Mouse (Mus musculus) retina, adult 2 months (tissue): ENCODE measurements around the gene Eea1.
"Not testable (repeated sequence)": the region's sequence is repeated elsewhere in the genome, so short reads cannot be mapped to it uniquely, and the experiment has no call there.

ENCODE experiments used
- DNase-seq: peaks from one replicate; pipeline ENCODE4 v3.0.0-alpha.2; 2012; ENCODE audit warnings: low read depth, low spot score

The Eea1 gene

DNA sequence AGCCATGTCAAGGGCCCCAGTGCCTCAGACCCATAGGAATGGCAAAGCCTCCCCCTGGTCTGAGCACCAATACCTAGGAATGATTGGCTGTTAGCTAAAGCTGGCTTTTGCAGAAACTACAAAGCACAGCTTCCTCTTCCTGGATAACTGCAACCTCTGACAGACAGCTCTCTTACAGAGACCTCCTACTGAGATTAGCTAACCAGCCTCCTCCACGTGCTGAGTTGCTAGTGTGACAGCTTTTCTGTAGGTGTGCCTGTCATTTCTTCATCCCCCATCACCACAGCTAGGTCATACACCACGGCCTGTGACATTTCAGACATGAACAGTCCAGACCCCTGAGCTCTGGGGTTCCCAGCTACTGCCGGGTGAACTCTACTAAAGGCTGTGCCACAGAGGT lies 126.9 kb downstream of the Eea1 start:
- DNase-seq = no peak

DNA sequence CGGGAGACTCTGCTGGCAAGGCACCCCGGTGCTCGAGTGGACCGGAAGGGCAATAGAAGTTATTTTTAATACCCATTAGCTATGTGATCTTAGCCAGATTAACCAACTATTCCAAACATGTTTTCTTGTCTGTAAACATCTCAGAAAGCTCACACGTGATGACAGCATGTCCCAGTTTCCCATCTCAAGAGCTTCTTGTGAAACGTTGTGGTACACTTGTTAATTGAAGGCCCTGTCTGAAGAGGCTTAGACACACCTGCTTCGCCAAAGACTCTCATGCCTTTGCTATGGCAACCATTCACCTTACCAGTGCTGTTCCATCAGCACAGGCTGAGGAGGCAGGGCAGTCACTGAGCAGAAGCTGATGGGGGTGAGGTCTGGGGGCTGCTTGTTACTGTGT lies 133.9 kb downstream of the Eea1 start:
- no peak for DNase-seq

DNA sequence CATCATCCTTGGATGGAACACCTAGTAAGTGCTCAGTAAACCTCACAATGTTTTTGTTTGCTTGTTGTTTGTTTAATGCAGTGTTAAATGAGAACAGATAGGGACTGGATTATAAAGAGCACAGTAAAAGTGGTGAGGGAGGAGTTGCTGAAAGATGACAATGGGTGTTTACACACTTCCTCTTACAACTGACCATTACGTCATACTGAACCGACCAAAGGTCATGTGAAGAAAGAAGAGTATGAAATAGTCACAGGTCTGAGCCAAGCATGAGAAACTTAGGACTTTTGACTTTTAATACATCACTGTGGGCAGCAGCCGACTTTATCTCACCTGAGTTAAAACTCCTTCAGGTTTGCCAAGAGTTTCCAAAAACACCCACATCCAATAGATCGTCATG lies 135.0 kb downstream of the Eea1 start:
- no peak for DNase-seq

DNA sequence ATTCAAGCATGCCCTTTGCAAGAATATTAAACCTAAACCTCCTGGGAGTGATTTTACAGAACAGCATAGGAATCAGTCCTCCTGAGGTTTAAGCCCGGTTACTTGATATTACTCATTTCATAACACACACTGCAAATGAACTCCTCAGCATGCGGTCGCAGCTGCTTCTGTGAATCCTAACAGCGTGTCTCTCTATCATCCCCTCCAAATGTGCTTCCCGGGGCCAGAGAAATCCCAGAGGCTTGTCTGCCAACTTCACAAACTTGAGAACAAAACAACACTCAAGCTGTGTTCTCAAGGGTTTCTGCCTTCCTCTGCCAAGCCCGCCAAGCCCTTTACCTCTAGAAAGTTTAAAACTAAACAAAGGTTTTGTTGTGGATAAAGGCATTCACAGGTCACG lies 135.4 kb downstream of the Eea1 start:
- no peak for DNase-seq

DNA sequence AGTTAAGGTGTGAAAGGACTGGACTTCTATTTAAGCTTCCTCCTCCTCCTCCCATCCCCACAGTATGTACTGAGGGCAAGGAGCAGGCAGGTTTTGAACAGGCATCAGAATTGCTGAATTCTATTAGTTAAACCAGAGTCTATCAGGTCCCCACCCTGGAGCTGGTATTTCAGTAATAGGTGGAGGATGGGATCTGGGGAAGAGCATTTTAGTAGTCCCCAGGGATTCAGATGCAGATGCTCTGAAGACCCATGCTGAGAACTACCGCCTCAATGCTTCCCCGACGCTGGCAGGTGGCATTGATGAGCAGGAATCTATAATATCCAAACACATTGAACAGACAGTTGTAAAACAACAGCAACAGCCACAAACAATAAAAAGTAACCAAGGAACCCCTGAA lies 136.0 kb downstream of the Eea1 start:
- no peak for DNase-seq

DNA sequence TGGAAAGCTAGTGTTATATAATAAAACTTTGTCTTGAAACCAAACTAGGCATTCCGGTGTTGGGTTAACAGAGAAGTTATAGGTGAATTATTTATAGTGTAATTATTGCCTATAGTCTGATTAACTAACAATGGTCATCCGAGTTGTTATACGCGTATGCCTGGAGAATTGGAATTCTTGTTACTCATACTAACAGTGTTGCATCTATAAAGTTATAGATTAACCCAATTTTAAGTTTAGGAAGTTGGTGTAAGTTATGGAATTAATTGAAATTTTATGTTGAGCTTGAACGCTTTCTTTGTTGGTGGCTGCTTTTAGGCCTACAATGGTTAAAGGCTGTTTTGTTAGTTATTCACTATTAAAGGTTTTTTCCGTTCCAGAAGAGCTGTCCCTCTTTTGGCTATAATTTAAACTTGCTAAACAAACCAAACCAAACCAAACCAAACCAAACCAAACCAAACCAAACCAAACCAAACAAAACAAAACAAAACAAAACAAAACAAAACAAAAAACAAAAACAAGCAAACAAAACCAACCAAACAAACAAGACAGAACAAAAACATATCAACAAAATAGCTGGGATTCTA lies 137.1 kb downstream of the Eea1 start:
- not testable (repeated sequence) for DNase-seq

DNA sequence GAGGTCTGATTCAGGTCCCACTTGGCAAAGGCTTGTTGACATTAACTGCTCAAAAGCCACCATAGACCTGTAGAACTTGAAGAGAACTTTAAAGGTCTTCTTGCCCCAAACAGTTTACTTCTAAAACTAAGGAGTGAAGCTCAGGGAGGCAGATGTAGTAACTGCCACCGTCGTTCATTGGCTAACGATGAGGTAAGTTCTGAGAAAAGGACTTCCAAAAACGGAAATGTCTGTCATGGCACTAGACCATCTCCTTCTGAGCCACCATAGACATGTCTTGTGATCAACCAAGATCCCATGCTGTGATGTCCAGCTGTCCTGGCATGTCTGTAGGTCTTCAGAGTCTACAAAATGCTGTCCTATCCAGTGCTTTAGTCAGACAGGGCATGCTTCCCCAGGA lies 139.4 kb downstream of the Eea1 start:
- no peak for DNase-seq

DNA sequence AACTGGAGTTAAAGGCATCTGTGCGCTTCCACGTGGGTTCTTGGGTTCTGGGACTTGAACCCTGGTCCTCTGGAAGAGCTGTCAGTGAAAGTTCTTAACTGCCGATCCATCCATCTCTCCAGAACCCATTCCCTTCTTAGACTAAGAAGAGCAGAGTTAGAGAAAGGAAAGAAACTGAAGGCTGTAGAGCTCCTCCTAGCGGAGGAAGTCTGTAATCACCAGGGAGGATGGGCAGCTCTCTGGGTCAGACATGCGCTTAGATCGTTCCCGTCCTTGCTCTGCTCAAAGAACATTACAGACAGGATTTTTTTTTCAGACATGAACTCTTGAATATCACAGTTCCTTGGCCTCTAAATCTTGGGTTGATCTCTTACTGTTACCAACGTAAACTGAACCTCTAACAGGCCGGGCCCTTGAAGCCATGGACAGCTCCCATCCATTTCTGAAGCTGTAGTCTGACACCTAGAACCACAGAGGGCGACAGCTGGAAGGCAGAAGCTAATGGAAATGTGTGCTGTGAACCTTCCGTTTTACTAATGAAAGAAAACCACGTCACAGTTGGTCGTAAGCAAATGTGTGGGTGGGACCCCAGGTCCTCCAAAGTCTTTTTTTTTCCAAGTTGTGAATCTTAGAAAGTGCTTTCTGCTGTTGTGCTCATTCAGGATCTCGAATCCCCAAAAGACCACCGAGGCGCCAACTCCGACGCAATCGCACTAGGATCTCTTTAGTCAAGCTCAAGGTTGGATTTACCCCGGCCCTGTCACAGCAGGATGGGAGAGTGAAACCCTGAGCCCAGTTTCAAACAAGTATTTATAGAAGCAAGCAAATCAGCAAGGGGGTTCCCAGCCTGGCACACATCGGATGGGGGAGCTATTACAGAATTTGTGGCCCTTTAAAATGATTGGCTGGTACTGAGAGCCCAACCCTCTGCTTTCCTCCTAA lies 140.3 kb downstream of the Eea1 start:
- peak; percentile 9 for DNase-seq

DNA sequence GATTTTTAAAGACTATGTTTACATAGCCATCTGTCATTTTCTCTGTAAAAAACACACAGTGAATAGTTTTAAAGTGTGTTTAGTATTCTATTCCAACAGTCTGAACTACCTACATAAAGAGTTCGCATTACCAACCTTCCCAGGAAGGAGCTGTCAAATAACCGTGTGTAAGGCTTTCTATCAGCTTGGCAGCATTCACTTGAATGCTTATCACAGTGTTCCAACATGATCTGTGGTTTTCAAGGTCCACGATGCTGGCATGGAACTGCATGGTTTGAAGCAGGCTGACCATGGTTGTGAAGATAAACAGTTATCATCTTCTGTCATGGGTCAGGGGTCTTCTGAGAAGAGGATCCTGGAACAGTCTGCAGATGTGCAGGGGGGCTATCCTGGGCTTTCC lies 141.8 kb downstream of the Eea1 start:
- DNase-seq = no peak

DNA sequence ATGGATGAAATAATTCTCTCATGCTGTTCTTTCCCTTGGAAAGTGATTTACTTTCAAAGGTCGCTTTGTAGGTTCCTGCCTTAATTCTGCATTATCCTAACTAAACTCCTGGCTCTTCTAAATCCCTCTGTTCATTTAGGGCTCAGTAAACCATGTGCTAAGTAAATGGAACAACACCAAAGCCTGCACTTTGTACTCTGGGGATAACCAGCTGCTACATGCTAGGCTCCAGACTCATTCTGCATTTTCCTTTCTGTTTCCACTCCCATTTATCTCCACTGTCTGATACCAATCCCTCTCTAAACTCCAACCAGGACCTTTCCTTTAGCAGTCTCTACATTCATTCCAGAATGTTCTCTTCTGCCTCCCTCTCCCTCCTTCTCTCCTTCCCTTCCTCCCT lies 149.3 kb downstream of the Eea1 start:
- no peak for DNase-seq

DNA sequence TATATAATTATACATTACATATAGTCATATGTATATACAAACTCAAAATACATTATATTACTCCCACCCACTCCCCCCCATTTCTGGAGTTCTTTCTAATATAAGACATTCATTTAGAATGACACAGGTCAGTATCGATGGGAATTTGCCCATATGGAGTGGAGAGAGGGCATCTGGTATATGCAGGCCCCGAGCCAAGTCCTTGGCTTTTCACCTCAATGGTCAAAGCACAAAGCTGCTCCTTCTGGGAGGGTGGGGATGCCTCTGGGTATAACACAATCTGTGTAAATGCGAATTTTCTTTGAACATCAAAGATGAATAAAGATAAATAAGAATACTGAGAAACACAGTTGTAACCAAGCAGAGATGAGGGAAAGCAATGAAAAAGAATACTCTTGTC lies 149.9 kb downstream of the Eea1 start:
- no peak for DNase-seq

DNA sequence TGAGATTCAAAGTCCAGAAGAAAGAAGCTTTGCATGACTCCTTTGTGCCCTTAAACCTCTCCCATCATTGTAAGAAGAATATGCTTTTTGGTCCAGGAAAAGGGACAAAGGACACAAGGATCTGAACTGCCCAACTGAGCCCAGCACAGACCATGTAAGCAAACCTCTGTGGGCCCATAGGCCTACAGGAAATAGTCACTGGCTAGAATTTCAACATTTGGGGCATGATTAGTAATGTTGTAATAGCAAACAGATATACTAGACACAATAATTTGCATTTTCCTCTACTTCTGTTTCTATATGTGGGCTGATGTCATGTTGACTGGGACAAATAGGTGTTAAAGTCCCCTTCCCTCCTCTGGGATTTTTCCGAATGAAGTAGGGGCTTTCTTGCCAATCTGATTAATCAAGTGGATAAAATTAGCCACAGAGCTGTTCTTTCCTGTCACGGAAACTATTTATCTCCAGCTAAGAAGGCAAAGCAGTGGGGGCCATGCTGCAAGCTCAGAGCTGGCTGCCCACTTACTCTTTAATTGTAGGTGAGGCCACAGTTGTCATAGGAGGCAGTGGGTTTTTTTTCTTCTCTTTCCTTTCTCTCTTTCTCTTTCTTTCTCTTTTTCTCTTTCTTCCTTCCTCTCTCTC lies 153.6 kb downstream of the Eea1 start:
- no peak for DNase-seq

DNA sequence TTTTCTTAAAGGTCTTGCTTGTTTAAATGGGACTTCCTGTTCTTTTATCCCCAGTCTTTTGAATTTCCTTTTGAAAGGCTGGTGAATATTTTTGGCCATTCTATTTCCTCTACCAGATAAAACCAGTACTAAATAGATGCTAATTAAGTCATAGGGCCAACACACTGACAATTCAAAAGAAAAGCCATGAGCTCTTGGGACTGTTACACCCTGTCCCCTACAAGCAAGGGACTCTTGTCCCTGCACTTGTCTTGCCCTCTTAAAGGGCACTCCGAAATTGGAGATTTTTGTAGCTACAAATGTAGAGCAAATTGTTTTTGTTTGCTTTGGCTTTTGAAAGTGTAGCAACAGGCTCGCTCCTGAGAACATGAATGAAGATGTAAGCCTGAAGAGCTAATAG lies 154.1 kb downstream of the Eea1 start:
- no peak for DNase-seq
